ENCODE assay signal across 6 mouse cellular contexts in genomic region chr9:123657457-123657856, GRCm38 (mm10). TPM values are rescaled to one million over a fixed set of nuclear protein-coding genes. Genes with fewer than 3 reads are reported as not detected.
"Had no signal": no experiment of that assay in that cellular context is flagged by ENCODE, and none has a peak within 500 bp of the region (broad histone marks: within the 10 kb centered on the region; RNA-seq: fewer than 3 reads in every experiment).

No protein-coding gene starts in this region.

- ATAC-seq: midbrain, embryonic 15.5 days had no signal

- DNase-seq: kidney, adult 18-20 months; kidney, postnatal 10 days; liver, embryonic 13.5 days; lung, adult 18-20 months had no signal

RNA-seq across cellular contexts. Expression of gene Slc6a20a, which starts 21.2 kb away (rescaled TPM):
- total RNA-seq: neutrophil, adult 5-6 weeks had no signal
